Mouse (Mus musculus) lung, embryonic 14.5 days (tissue): ENCODE data around the gene Ifng. TPM values are rescaled to one million over a fixed set of nuclear protein-coding genes. Genes with fewer than 3 reads are reported as not detected.
"Not testable (repeated sequence)": the region's sequence is repeated elsewhere in the genome, so short reads cannot be mapped to it uniquely, and the experiment has no call there.

Experiments
- ATAC-seq: fragments of 200-750 bp; cut with Nextera tagmentation; 2 replicates; pipeline ENCODE4 v1.8.0; 2017; ENCODE audit warnings: mild to moderate bottlenecking, moderate TSS enrichment, moderate library complexity; ENCODE audit not compliant: insufficient read depth
- DNase-seq: peaks from one replicate; pipeline ENCODE4 v3.0.0-alpha.2; 2015
- H3K27ac ChIP-seq: fragments of 300-500 bp; sonication (generic); 2 replicates; pipeline ENCODE4 v1.5.1; 2014; ENCODE audit warnings: low read depth, mild to moderate bottlenecking, moderate library complexity
- H3K27me3 ChIP-seq: fragments of 300-500 bp; sonication (generic); 2 replicates; pipeline ENCODE4 v1.6.1; 2014; ENCODE audit warnings: low read length, control low read depth; ENCODE audit not compliant: insufficient read depth
- H3K36me3 ChIP-seq: fragments of 300-500 bp; sonication (generic); 2 replicates; pipeline ENCODE4 v1.6.1; 2014; ENCODE audit warnings: control low read depth; ENCODE audit not compliant: insufficient read depth
- H3K4me1 ChIP-seq: fragments of 300-500 bp; sonication (generic); 2 replicates; pipeline ENCODE4 v1.6.1; 2014; ENCODE audit warnings: antibody characterized with exemption, control low read depth; ENCODE audit not compliant: insufficient read depth
- H3K4me2 ChIP-seq: fragments of 300-500 bp; sonication (generic); 2 replicates; pipeline ENCODE4 v1.6.1; 2014; ENCODE audit warnings: mild to moderate bottlenecking
- H3K4me3 ChIP-seq: fragments of 300-500 bp; sonication (generic); 2 replicates; pipeline ENCODE4 v1.5.1; 2014; ENCODE audit warnings: low read depth, low read length
- H3K9ac ChIP-seq: fragments of 300-500 bp; sonication (generic); 2 replicates; pipeline ENCODE4 v1.6.1; 2014
- H3K9me3 ChIP-seq: fragments of 300-500 bp; sonication (generic); 2 replicates; pipeline ENCODE4 v1.6.1; 2016; ENCODE audit warnings: low read depth, low read length, control low read depth
- CTCF ChIP-seq: IDR thresholded peaks from 2 replicates; pipeline ENCODE4 v1.5.1; 2016; ENCODE audit warnings: antibody characterized with exemption, low read depth
- WGBS: fragments of 180-500 bp; shearing (Covaris S2); extraction: QIAGEN DNeasy Blood & Tissue Kit; methylation state at CpG from one replicate; pipeline ENCODE4 v1.1.7; 2014; 5-methylcytosine and 5-hydroxymethylcytosine counted together
- polyA plus RNA-seq: library from polyadenylated mRNA; unstranded; fragments of >200 nt; fragmentation: Nextera tagmentation; extraction: Ambion mirVana; gene quantifications from 2 replicates; pipeline ENCODE4 v1.2.1, GENCODE M21; 2014

Gene Ifng
- polyA plus RNA-seq, 1 experiment from 2014 or later, result not detected

- peaks cover 4% of the 10 kb centered on the region; the same call in 1 of the 2 replicates for H3K9me3 ChIP-seq
These were observed 20.4 kb downstream of the Ifng start for GRCm38 (mm10) chr10:118461126-118461767.

DNA sequence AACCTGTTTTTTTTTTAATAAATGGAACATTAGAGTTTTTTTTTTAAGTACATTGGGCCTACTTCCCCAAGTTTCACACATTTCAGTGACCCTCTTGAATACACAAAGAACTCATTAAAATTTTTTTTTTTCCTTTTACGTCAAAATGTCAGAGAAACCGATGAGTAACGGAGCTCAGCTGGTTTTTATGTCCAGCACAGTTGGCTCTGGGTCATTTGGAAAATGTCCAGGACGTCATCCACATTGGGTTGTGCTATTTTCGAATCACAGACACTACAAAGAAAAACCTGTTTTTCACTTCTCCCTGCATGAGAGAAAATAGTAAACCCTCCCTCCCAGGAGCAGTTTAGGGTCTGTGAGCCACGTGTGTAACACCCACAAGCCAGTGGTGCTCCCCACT, 25.6 kb downstream of the Ifng start:
- Histone ChIP-seq H3K4me1 (no peaks in the 10 kb centered on the region), H3K9me3 (peaks cover 4% of the 10 kb centered on the region; the same call in 1 of the 2 replicates), H3K4me2 (no peak overlapping the region), H3K9ac (no peak overlapping the region), H3K4me3 (no peak overlapping the region), H3K27ac (no peak overlapping the region), H3K36me3 (no peaks in the 10 kb centered on the region), H3K27me3 (no peaks in the 10 kb centered on the region)
- no peak for TF ChIP-seq CTCF
- ATAC-seq, result no peak
- 36% methylated on average over 6 of the region's 6 CpGs for WGBS
- DNase-seq, result peak; percentile 80

More at GRCm38 (mm10) chr10:118461126-118461767, 20.4 kb downstream of the Ifng start:
- no peak overlapping the region for H3K9ac ChIP-seq
- ATAC-seq (no peak), DNase-seq (no peak)
- H3K27ac ChIP-seq, result no peak overlapping the region
- H3K4me2 ChIP-seq, result no peak overlapping the region
- H3K4me3 ChIP-seq, result no peak overlapping the region
- WGBS, result 72% methylated on average over 6 of the region's 6 CpGs
- H3K4me1 ChIP-seq, result no peaks in the 10 kb centered on the region
- no peaks in the 10 kb centered on the region for H3K36me3 ChIP-seq
- TF ChIP-seq CTCF, result no peak
- no peaks in the 10 kb centered on the region for H3K27me3 ChIP-seq

- Histone ChIP-seq H3K36me3 (no peaks in the 10 kb centered on the region), H3K4me2 (no peak overlapping the region), H3K9me3 (0 out of 2 replicates have a peak, but pooled peaks cover under 1% of the 10 kb centered on the region), H3K4me1 (no peaks in the 10 kb centered on the region), H3K9ac (no peak overlapping the region), H3K4me3 (no peak overlapping the region), H3K27ac (no peak overlapping the region), H3K27me3 (no peaks in the 10 kb centered on the region)
- 81% methylated on average over 3 of the region's 3 CpGs for WGBS
- no peak for TF ChIP-seq CTCF
- ATAC-seq (no peak), DNase-seq (no peak)
These were observed 28.2 kb downstream of the Ifng start for GRCm38 (mm10) chr10:118469047-118469446.

- no peaks in the 10 kb centered on the region for H3K36me3 ChIP-seq
These were observed 29.6 kb downstream of the Ifng start for GRCm38 (mm10) chr10:118470296-118470957.

DNA sequence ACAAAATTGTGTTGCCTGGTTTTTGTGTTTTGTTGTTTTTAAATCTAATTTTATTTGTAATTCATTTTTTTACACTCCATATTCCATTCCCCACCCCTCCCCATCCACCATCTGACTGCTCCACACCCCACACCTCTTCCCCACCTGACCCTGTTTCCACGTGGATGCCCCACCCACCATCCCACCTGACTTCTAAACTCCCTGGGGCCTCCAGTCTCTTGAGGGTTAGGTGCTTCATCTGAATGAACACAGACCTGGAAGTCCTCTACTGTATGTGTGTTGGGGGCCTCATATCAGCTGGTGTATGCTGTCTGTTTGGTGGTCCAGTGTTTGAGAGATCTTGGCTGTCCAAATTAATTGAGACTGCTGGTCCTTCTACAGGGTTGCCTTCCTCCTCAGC, 32.0 kb downstream of the Ifng start:
- DNase-seq, H3K27me3 ChIP-seq, H3K4me3 ChIP-seq, H3K4me1 ChIP-seq, H3K9ac ChIP-seq, H3K9me3 ChIP-seq, H3K27ac ChIP-seq, H3K36me3 ChIP-seq, ATAC-seq, H3K4me2 ChIP-seq: not testable (repeated sequence)
- 76% methylated on average over 1 of the region's 1 CpGs for WGBS

More at GRCm38 (mm10) chr10:118470296-118470957, 29.6 kb downstream of the Ifng start:
- H3K27ac ChIP-seq, result no peak overlapping the region
- H3K4me1 ChIP-seq, result no peaks in the 10 kb centered on the region
- WGBS, result 49% methylated on average over 13 of the region's 13 CpGs
- no peaks in the 10 kb centered on the region for H3K9me3 ChIP-seq
- no peak overlapping the region for H3K4me2 ChIP-seq
- ATAC-seq (no peak), DNase-seq (no peak)
- H3K27me3 ChIP-seq, result no peaks in the 10 kb centered on the region
- no peak for TF ChIP-seq CTCF
- H3K4me3 ChIP-seq, result no peak overlapping the region
- no peak overlapping the region for H3K9ac ChIP-seq

DNA sequence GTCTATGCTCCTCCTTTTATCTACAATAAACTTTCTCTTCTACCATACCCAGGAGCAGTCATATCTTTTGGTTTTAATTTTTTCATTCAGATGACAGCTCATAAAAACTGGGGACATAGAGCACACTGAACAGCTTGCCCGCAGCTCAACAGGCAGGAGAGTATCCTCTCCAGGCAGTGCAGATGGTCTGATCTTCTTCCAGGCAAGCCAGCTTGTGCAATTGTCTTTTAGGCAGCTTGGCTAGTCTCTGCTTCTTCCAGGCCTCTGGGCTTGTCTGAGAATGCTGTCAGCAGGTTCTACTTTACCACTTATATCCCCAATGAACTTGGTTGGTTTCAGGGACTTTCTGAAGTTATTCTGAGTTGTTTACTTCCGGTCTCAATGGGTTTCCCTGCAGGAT, 35.9 kb downstream of the Ifng start:
- Histone ChIP-seq H3K4me2 (no peak overlapping the region), H3K27me3 (no peaks in the 10 kb centered on the region), H3K4me1 (no peaks in the 10 kb centered on the region), H3K9me3 (no peaks in the 10 kb centered on the region), H3K4me3 (no peak overlapping the region), H3K9ac (no peak overlapping the region), H3K36me3 (no peaks in the 10 kb centered on the region), H3K27ac (no peak overlapping the region)
- no peak for TF ChIP-seq CTCF
- 77% methylated on average over 2 of the region's 2 CpGs for WGBS
- no peak for ATAC-seq
- no peak for DNase-seq

DNA sequence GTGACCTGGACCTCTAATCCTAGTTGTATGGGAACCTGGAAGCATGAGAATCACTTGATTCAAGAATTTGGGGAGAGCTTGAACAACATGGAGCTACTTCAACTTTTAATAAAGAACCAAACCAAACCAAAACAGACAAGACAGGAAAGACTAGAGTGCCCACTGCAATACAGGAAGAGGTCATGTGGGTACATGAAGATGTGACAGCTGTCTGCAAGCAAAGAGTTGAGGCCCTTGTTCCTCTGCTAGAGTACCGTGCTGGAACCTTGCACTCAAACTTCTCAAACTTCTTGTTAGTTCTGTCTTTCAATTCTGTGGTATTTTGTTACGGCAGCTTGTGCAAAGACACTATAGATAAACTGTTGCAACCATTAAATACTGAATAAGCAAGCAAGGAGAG, 36.5 kb downstream of the Ifng start:
- 85% methylated on average over 2 of the region's 2 CpGs for WGBS
- Histone ChIP-seq H3K9ac (no peak overlapping the region), H3K27me3 (no peaks in the 10 kb centered on the region)

More for the DNA sequence above, 36.5 kb downstream of the Ifng start:
- no peak overlapping the region for H3K27ac ChIP-seq
- no peak overlapping the region for H3K4me2 ChIP-seq
- no peak overlapping the region for H3K4me3 ChIP-seq
- H3K4me1 ChIP-seq, result no peaks in the 10 kb centered on the region
- TF ChIP-seq CTCF, result no peak
- no peaks in the 10 kb centered on the region for H3K36me3 ChIP-seq
- DNase-seq (no peak), ATAC-seq (no peak)
- H3K9me3 ChIP-seq, result no peaks in the 10 kb centered on the region
